Mouse (Mus musculus) midbrain, embryonic 13.5 days (tissue): ENCODE results near the gene Wwox. TPM values are rescaled to one million over a fixed set of nuclear protein-coding genes. Genes with fewer than 3 reads are reported as not detected.

ENCODE experiments used
- ATAC-seq: fragments of 200-750 bp; cut with Nextera tagmentation; 2 replicates; pipeline ENCODE4 v1.8.0; 2017; ENCODE audit warnings: mild to moderate bottlenecking, moderate TSS enrichment, moderate library complexity
- H3K27ac ChIP-seq: fragments of 300-500 bp; sonication (generic); 2 replicates; pipeline ENCODE4 v1.5.1; 2015; ENCODE audit warnings: inconsistent platforms, mild to moderate bottlenecking, moderate library complexity
- H3K27me3 ChIP-seq: fragments of 300-500 bp; sonication (generic); 2 replicates; pipeline ENCODE4 v1.6.1; 2015; ENCODE audit warnings: mild to moderate bottlenecking, inconsistent platforms
- H3K36me3 ChIP-seq: fragments of 300-500 bp; sonication (generic); 2 replicates; pipeline ENCODE4 v1.6.1; 2015; ENCODE audit warnings: mild to moderate bottlenecking, inconsistent platforms
- H3K4me1 ChIP-seq: fragments of 300-500 bp; sonication (generic); replicated peaks from 2 replicates; pipeline ENCODE4 v1.6.1; 2015; ENCODE audit warnings: inconsistent platforms
- H3K4me2 ChIP-seq: fragments of 300-500 bp; sonication (generic); replicated peaks from 2 replicates; pipeline ENCODE4 v1.6.1; 2015; ENCODE audit warnings: moderate library complexity, mild to moderate bottlenecking, inconsistent platforms
- H3K4me3 ChIP-seq: fragments of 300-500 bp; sonication (generic); replicated peaks from 2 replicates; pipeline ENCODE4 v1.5.1; 2015; ENCODE audit warnings: mild to moderate bottlenecking, inconsistent platforms
- H3K9ac ChIP-seq: fragments of 300-500 bp; sonication (generic); replicated peaks from 2 replicates; pipeline ENCODE4 v1.6.1; 2015; ENCODE audit warnings: mild to moderate bottlenecking, inconsistent platforms
- H3K9me3 ChIP-seq: fragments of 300-500 bp; sonication (generic); 2 replicates; pipeline ENCODE4 v1.6.1; 2016; ENCODE audit warnings: mild to moderate bottlenecking, inconsistent platforms
- whole genome bisulfite sequencing: fragments of 180-500 bp; shearing (Covaris S2); methylation state at CpG from one replicate; pipeline ENCODE4 v1.1.7; 2015; 5-methylcytosine and 5-hydroxymethylcytosine counted together
- polyA plus RNA-seq: library from polyadenylated mRNA; unstranded; fragments of >200 nt; fragmentation: Nextera tagmentation; extraction: Ambion mirVana; gene quantifications from 2 replicates; pipeline ENCODE4 v1.2.1, GENCODE M21; 2015

The Wwox gene
- polyA plus RNA-seq, 1 experiment from 2014 or later: 12.4 TPM

GRCm38 (mm10) chr8:115159208-115159607 is 719.8 kb downstream of the Wwox start:
- peak overlapping the region; percentile 35 for H3K27ac ChIP-seq
- H3K4me2 ChIP-seq: peak overlapping the region; percentile 53
- peak overlapping the region; percentile 18 for H3K4me3 ChIP-seq
- H3K9me3 ChIP-seq: no peaks in the 10 kb centered on the region
- H3K9ac ChIP-seq: no peak overlapping the region; the same call in 1 of the 2 replicates
- no peaks in the 10 kb centered on the region for H3K36me3 ChIP-seq
- peaks cover 42% of the 10 kb centered on the region for H3K27me3 ChIP-seq
- peaks cover 33% of the 10 kb centered on the region for H3K4me1 ChIP-seq
- no peak for ATAC-seq
- WGBS: 11% methylated on average over 18 of the region's 18 CpGs

GRCm38 (mm10) chr8:115159711-115160374 is 720.4 kb downstream of the Wwox start:
- H3K4me2 ChIP-seq: peak overlapping the region; percentile 53
- no peak overlapping the region for H3K27ac ChIP-seq
- H3K4me3 ChIP-seq: peak overlapping the region; percentile 26
- ATAC-seq: no peak
- no peaks in the 10 kb centered on the region for H3K36me3 ChIP-seq
- peaks cover 36% of the 10 kb centered on the region for H3K4me1 ChIP-seq
- H3K9ac ChIP-seq: 0 out of 2 replicates have a peak overlapping the region, but pooled peaks have one; percentile 41
- H3K9me3 ChIP-seq: no peaks in the 10 kb centered on the region
- H3K27me3 ChIP-seq: peaks cover 42% of the 10 kb centered on the region
- WGBS: 9% methylated on average over 22 of the region's 22 CpGs

DNA sequence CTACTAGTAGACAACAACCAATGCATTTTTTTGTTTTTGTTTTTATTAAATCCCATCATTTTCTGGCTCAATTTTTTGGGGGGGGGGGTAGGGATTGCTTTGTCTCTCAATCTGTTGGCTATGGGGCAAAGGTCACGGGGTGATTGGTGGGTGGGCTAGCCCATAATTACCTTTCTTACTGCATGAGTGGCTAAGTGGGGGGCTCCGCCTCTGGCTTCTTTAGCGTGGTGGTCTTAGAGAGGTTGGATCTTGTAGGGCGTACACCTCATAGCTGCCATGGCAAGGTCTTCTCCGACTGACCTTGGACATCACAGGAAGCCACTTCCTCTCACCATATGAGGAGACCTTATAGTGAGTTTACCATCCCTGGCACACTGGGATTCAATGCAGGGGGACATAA is 721.0 kb downstream of the Wwox start:
- ATAC-seq: no peak
- WGBS: 82% methylated on average over 5 of the region's 5 CpGs
- H3K36me3 ChIP-seq: no peaks in the 10 kb centered on the region
- H3K9me3 ChIP-seq: no peaks in the 10 kb centered on the region
- H3K27me3 ChIP-seq: peaks cover 39% of the 10 kb centered on the region
- H3K4me2 ChIP-seq: peak overlapping the region; percentile 53
- H3K27ac ChIP-seq: no peak overlapping the region
- H3K4me3 ChIP-seq: peak overlapping the region; percentile 26; the same call in 1 of the 2 replicates
- H3K4me1 ChIP-seq: peaks cover 38% of the 10 kb centered on the region
- no peak overlapping the region for H3K9ac ChIP-seq

- Histone ChIP-seq H3K4me1 (peaks cover 38% of the 10 kb centered on the region), H3K4me2 (no peak overlapping the region), H3K9ac (no peak overlapping the region), H3K4me3 (no peak overlapping the region), H3K27ac (no peak overlapping the region), H3K9me3 (no peaks in the 10 kb centered on the region), H3K27me3 (peaks cover 30% of the 10 kb centered on the region), H3K36me3 (no peaks in the 10 kb centered on the region)
- no peak for ATAC-seq
- WGBS: 59% methylated on average over 9 of the region's 9 CpGs
These were observed 722.1 kb downstream of the Wwox start for GRCm38 (mm10) chr8:115161520-115161919.

GRCm38 (mm10) chr8:115164872-115165271 is 725.4 kb downstream of the Wwox start:
- Histone ChIP-seq H3K4me1 (peaks cover 12% of the 10 kb centered on the region), H3K4me3 (no peak overlapping the region), H3K4me2 (no peak overlapping the region), H3K9me3 (no peaks in the 10 kb centered on the region), H3K9ac (no peak overlapping the region), H3K27me3 (peaks cover 34% of the 10 kb centered on the region), H3K27ac (no peak overlapping the region), H3K36me3 (no peaks in the 10 kb centered on the region)
- WGBS: 44% methylated on average over 13 of the region's 13 CpGs
- ATAC-seq: no peak

GRCm38 (mm10) chr8:115173634-115174081 is 734.2 kb downstream of the Wwox start:
- Histone ChIP-seq H3K9ac (0 out of 2 replicates have a peak overlapping the region, but pooled peaks have one; percentile 20), H3K4me1 (peaks cover 12% of the 10 kb centered on the region), H3K27me3 (0 out of 2 replicates have a peak, but pooled peaks cover 4% of the 10 kb centered on the region), H3K27ac (0 out of 2 replicates have a peak overlapping the region, but pooled peaks have one; percentile 47), H3K4me3 (no peak overlapping the region), H3K4me2 (peak overlapping the region; percentile 34), H3K9me3 (no peaks in the 10 kb centered on the region), H3K36me3 (no peaks in the 10 kb centered on the region)
- WGBS: 35% methylated on average over 14 of the region's 14 CpGs
- peak; percentile 78 for ATAC-seq

DNA sequence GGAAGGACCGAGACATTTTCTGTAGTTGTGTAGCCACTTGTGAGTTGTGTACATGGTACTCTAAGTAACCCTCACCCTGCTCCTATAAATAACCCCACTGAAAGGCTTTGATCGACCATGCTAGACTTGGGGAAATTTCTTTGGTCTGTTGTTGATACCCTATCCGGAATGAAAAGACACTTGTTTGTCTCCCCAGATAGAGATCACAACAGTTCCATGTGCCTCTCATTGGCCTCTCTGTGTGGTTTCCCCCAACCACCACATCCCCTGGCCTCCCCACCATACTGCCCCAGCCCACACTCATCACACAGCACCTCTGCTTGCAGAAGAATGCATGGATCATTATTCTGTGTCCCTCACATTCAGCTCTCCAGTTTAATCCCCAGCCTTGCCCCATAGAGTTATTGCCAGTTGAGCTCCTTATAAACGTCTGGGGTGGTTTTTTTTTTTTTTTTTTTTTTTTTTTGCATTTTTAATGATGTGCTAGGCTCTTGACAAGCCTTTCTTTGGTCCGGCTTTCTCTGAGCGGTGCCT is 746.0 kb downstream of the Wwox start:
- Histone ChIP-seq H3K4me3 (no peak overlapping the region), H3K9me3 (no peaks in the 10 kb centered on the region), H3K4me2 (no peak overlapping the region), H3K36me3 (no peaks in the 10 kb centered on the region), H3K4me1 (peaks cover 9% of the 10 kb centered on the region), H3K27me3 (0 out of 2 replicates have a peak, but pooled peaks cover 5% of the 10 kb centered on the region), H3K27ac (no peak overlapping the region), H3K9ac (no peak overlapping the region)
- 70% methylated on average over 6 of the region's 6 CpGs for WGBS
- ATAC-seq: no peak

- 82% methylated on average over 13 of the region's 13 CpGs for WGBS
- H3K9ac ChIP-seq: no peak overlapping the region
- no peak for ATAC-seq
- H3K36me3 ChIP-seq: no peaks in the 10 kb centered on the region
- H3K27ac ChIP-seq: no peak overlapping the region
- peaks cover 9% of the 10 kb centered on the region for H3K4me1 ChIP-seq
- no peak overlapping the region for H3K4me2 ChIP-seq
- 0 out of 2 replicates have a peak, but pooled peaks cover under 1% of the 10 kb centered on the region for H3K27me3 ChIP-seq
- no peak overlapping the region for H3K4me3 ChIP-seq
- no peaks in the 10 kb centered on the region for H3K9me3 ChIP-seq
These were observed 746.8 kb downstream of the Wwox start for GRCm38 (mm10) chr8:115186121-115186811.

DNA sequence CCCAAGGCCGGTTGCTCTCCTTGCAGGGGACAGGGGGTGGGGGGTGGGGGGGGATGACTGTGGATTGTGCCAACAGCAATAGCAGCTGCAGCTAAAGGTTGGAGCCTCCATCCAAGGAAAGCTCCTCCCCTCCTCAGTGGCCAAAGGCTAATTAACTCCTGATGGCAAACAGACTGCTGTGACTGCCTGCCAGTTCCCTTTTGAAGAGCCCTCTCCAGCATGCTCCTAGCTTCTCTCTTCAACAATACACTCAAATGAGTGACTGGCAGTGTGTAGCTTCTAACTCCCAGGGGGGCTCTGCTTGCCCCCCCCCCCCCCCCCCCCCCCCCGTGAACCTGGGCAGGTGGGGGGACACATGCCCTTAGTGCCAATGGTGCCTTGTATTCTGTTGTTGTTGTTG is 747.4 kb downstream of the Wwox start:
- ATAC-seq: peak; percentile 62; the same call in 1 of the 2 replicates
- H3K4me3 ChIP-seq: no peak overlapping the region
- H3K27ac ChIP-seq: no peak overlapping the region
- 16% methylated on average over 1 of the region's 2 CpGs for WGBS
- H3K36me3 ChIP-seq: no peaks in the 10 kb centered on the region
- no peaks in the 10 kb centered on the region for H3K27me3 ChIP-seq
- no peak overlapping the region for H3K9ac ChIP-seq
- H3K9me3 ChIP-seq: no peaks in the 10 kb centered on the region
- peaks cover 9% of the 10 kb centered on the region for H3K4me1 ChIP-seq
- H3K4me2 ChIP-seq: no peak overlapping the region

DNA sequence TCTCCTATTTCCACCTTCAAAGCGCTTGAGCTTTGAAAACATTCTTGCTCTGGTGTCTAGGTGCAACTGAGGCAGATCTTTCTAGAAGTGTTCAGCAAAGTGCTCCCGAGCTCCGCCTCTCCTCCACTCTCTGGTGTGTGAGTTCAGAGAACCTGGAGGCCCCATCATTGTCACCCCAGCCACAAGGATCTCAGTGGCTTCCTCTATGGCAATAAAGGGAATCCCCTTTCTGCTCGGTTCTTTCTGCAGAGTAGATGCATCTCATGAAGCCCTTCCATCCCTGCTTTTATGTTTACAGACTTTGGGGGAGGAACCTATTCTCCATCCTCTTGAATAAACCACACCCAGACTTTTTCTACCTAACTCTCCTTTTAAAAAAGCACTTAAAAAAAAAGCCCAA is 749.0 kb downstream of the Wwox start:
- no peak overlapping the region for H3K27ac ChIP-seq
- no peak overlapping the region for H3K9ac ChIP-seq
- H3K4me3 ChIP-seq: no peak overlapping the region
- H3K4me1 ChIP-seq: peaks cover 9% of the 10 kb centered on the region
- ATAC-seq: no peak
- H3K36me3 ChIP-seq: no peaks in the 10 kb centered on the region
- 82% methylated on average over 4 of the region's 4 CpGs for WGBS
- no peaks in the 10 kb centered on the region; the same call in 1 of the 2 replicates for H3K27me3 ChIP-seq
- no peak overlapping the region for H3K4me2 ChIP-seq
- H3K9me3 ChIP-seq: no peaks in the 10 kb centered on the region

DNA sequence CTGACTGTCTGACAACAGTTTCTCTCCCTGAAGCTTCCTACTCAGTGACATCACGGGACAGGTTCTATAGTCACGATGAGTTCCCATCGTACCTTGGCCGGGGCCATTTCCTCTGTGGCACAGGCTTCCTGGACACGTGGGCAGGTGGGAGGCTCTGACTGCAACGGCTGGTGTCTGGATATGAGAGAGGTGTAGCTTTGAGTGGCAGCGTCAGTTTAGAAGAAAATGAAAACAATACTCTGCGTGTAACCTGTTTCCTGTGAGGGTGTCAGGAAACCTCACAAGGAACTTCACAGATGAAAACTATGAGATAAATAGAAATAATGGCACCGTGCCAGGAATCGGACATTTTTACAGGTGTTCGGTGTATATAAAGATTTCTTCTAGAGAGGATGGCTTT is 750.4 kb downstream of the Wwox start:
- no peak overlapping the region for H3K9ac ChIP-seq
- no peak overlapping the region for H3K4me2 ChIP-seq
- 90% methylated on average over 11 of the region's 11 CpGs for WGBS
- no peak overlapping the region for H3K27ac ChIP-seq
- no peak for ATAC-seq
- no peaks in the 10 kb centered on the region for H3K9me3 ChIP-seq
- H3K27me3 ChIP-seq: no peaks in the 10 kb centered on the region; the same call in 1 of the 2 replicates
- H3K4me3 ChIP-seq: no peak overlapping the region
- no peaks in the 10 kb centered on the region for H3K36me3 ChIP-seq
- peaks cover 9% of the 10 kb centered on the region for H3K4me1 ChIP-seq

- Histone ChIP-seq H3K9ac (no peak overlapping the region), H3K27me3 (peaks cover 8% of the 10 kb centered on the region; the same call in 1 of the 2 replicates), H3K9me3 (no peaks in the 10 kb centered on the region), H3K27ac (no peak overlapping the region), H3K4me1 (no peaks in the 10 kb centered on the region), H3K36me3 (no peaks in the 10 kb centered on the region), H3K4me3 (no peak overlapping the region), H3K4me2 (no peak overlapping the region)
- ATAC-seq: no peak
- 93% methylated on average over 2 of the region's 2 CpGs for WGBS
These were observed 754.3 kb downstream of the Wwox start for GRCm38 (mm10) chr8:115193767-115194166.
